Mouse (Mus musculus) megakaryocyte, adult 5-6 weeks (primary cell): ENCODE data around the gene Fzd2. TPM values are rescaled to one million over a fixed set of nuclear protein-coding genes. Genes with fewer than 3 reads are reported as not detected.

Experiments
- ATAC-seq: 2 replicates; pipeline ENCODE4 v1.8.0; 2016; ENCODE audit warnings: mild to moderate bottlenecking, inconsistent platforms; ENCODE audit not compliant: poor library complexity, severe bottlenecking
- total RNA-seq, 2 experiments: library from RNA; stranded (forward) in 1 of 2; stranded (reverse) in 1 of 2; fragments of 153-499, 151-499 nt in 1 of 2; fragments of 221-1000, 200-1000 nt in 1 of 2; gene quantifications; 2 replicates each; pipeline versions ENCODE4 v1.2.3 to v1.2.4; 2015 to 2017

Fzd2 gene
- total RNA-seq, 2 experiments from 2014 or later, result not detected

DNA sequence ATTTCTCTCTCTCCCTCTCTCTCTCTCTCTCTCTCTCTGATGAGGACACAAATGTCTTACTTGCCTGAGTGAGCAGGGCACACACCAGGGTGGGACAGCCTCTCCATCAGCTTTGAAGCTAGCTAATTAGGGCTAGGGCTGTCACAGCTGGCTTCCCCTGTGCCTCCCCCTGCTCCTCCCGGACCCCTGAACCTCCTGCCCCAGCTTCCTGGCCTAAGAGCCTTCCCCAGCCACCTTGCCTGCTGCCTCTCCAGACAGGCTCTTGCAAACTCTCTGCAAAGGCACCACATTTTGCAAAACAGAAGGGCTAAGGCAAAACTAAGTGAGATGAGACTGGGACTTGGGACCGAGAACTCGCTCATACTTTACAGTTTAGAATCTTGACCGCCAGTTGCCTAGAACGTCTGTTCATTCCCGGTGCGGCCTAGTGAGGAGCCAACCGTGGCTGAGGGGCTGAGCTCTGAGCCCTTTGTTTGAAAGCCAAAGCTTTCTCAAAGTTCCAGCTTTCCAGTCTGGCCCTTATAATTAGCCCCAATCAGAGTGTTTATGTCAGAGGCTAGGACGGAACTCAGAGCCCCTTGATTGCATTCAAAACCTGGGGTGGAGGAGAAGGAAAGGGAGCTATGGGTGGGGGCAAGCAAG lies 6.6 kb downstream of the Fzd2 start:
- no peak for ATAC-seq

- no peak for ATAC-seq
Observed at GRCm38 (mm10) chr11:102611317-102611705, 7.1 kb downstream of the Fzd2 start.

GRCm38 (mm10) chr11:102619449-102619848 lies 15.3 kb downstream of the Fzd2 start:
- no peak for ATAC-seq

- peak; percentile 45; the same call in 1 of the 2 replicates for ATAC-seq
Observed at GRCm38 (mm10) chr11:102623876-102624789, 19.9 kb downstream of the Fzd2 start.

DNA sequence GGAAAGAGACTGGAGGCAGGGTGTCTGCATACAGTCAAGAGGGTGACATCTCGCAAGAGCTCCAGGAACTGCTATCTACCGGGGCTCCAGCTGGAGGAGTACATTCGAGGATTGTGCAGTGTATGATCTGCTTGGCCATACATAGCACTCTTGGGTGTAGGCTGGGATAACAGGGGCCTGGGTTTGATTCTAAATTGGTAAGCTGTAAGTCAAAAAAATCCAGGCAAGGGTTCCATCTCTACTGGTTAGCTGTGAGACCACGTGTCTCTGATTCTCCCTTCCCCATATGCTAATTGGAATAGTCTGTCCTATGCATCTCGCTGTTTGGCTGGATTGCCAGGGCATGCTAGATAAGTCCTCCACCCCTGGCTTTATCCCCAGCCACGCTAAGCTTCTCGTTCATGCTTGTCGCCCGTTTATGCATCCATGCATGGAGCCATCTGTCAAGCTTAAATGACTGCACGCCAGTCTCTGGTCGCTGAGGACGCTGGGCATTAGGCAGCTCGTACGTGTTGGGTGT lies 20.8 kb downstream of the Fzd2 start:
- ATAC-seq, result no peak

DNA sequence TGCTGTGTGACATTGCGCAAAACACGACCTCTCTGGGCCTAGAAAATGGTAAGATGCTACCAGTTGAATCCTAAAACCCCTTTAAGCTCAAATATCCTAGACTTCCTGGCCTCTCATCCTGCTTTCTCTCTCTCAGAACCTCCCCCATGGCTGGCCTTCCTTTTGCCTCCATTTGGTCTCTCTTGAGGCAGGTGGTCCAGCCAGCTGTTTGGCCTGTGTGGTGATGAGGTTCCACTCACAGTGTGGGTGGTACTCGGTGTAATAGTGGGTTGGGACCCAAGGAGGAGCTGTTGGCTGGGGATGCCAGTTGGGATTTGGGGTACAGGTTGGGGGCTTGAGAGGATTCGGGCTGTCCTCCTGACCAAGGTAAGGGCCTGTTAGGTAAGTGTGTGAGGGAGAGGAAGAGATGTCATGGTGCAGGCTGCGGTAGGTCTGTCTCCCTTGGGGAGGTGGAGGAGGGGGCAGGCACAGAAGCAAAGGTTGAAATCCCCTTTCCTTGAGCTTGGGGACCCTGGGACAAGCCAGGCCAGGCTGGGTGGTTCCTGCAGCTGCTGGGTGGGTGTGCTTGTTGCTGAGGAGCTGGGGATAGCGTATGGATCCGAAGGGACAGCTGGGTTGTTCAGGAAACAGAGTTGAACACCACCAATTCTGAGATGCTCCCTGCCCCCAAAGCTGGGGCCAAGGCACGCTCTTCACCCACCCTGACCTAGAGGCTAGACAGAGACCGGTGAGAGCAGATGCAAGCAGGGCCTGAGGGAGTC lies 23.2 kb downstream of the Fzd2 start:
- ATAC-seq, result no peak

DNA sequence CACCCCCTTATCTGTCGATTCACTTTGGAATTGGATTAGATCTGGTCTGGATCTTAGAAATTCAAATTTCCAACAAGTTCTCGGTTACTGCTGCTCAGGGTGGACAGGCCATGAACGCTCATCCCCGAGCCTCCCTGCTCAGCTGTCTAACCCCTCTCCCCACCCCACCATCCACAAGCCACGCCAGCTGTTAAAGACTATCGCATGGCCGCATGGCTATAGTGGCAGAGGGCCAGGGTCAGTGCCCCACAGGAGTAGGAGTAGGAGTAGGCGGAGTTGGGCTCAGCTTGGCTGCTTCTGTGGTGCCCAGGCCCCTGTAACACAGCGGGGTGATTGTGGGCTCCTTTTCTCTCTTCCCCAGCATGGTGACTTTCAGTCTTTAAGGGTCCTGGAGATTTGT lies 24.3 kb downstream of the Fzd2 start:
- ATAC-seq, result no peak

DNA sequence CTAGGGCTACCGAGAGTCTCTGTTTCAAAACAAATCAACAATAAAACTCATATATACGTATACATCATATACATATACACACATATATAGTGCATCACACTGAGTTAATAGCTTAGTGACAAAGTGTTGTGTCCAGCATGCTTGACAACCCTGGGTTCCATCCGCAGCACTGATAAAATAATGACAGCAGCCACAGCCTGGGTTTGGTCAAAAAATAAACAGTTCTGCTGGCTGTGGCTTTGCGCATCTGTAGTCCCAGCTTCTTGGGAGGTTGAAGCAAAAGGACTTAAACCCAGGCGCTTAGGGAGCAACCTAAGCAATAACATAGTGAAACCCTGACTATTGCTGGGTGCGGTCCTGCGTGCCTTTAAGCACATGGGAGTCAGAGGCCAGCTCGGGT lies 25.2 kb downstream of the Fzd2 start:
- no peak for ATAC-seq

GRCm38 (mm10) chr11:102630731-102631130 lies 26.5 kb downstream of the Fzd2 start:
- no peak for ATAC-seq

GRCm38 (mm10) chr11:102631203-102631602 lies 27.0 kb downstream of the Fzd2 start:
- no peak for ATAC-seq

DNA sequence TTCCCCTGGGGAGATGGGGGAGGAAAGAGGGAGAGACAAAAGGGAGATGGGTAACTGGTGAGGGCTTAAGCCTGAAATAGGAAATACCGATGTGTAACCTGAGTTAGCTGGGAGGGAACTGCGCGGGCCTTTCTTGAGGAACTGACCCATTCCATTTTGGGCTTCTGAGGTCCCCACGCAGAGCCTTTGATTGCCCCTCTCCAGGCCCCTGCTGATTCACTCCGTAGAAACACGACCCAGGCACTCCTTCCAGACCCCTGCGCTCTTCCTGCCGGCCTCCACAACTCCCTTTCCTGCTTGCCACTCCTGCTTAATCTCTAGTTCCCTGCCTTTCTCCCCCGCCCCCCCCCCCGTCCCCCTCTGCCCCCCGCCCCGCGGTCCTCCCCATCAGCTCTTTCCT lies 28.5 kb downstream of the Fzd2 start:
- ATAC-seq, result no peak

- ATAC-seq, result no peak
Observed at GRCm38 (mm10) chr11:102633379-102633778, 29.2 kb downstream of the Fzd2 start.

- ATAC-seq, result no peak
Observed at GRCm38 (mm10) chr11:102636887-102637286, 32.7 kb downstream of the Fzd2 start.

- no peak for ATAC-seq
Observed at GRCm38 (mm10) chr11:102643891-102644382, 39.7 kb downstream of the Fzd2 start.

- ATAC-seq, result no peak
Observed at GRCm38 (mm10) chr11:102646226-102646625, 42.0 kb downstream of the Fzd2 start.

- ATAC-seq, result no peak
Observed at GRCm38 (mm10) chr11:102647885-102648284, 43.7 kb downstream of the Fzd2 start.

DNA sequence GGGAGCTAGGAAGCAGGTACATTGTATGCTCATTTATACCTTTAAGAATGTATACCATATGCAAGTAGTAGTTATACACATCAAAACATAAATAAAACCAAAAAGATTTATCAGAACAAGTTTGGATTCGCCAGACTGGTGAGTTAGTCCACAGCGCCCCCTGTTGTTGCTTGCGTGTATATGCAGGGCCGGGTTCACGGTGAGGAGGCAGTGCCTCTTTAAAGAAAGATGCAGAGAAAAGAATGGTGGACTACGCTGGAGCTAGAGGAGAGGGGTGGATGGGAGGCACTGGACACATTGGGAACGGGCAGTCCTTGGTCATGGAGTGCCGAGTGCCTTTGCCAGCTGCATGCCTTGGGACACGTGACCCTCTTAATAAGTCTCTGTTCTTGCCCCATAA lies 47.2 kb downstream of the Fzd2 start:
- ATAC-seq, result peak; percentile 56

GRCm38 (mm10) chr11:102652844-102653243 lies 48.6 kb downstream of the Fzd2 start:
- ATAC-seq, result no peak

GRCm38 (mm10) chr11:102655888-102656287 lies 51.7 kb downstream of the Fzd2 start:
- no peak for ATAC-seq

DNA sequence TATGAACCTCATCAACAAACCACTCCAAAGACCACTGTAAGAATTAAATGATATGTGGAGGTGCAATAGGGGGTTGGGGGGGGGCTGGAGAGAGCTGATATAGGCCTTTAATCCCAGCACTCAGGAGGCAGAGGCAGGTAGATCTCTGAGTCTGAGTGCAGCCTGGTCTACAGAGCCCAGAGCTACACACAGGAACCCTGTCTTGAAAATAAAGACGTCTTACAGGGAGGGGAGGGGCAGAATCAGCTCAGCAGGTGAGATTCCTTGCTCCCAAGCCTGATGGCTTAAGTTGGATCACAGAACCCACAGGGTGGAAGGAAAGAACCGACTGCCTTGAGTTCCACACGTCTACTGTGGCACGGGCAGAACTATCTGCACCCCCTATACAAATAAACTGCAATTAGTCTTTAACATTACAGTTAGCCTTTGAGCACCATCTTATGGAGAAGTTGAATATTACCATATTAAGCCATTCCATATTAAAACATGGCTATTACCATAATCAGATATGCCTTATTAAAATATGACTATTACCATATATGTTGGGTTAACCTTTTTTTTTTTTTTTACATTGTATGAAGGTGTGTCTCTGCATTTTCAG lies 52.2 kb downstream of the Fzd2 start:
- ATAC-seq, result no peak

- no peak for ATAC-seq
Observed at GRCm38 (mm10) chr11:102656931-102657330, 52.7 kb downstream of the Fzd2 start.
